Mouse (Mus musculus): ENCODE measurements around the gene Trim14.

GRCm38 (mm10) chr4:46452855-46453719 is 82.9 kb downstream of the Trim14 start:
- no peak for TF ChIP-seq GATA1 (IDR thresholded peaks at IDR 0.05; ENCODE audit: low read length)
- no peak for TF ChIP-seq TAL1 (IDR thresholded peaks at IDR 0.05; ENCODE audit: low read length)
